Mouse (Mus musculus) MEL (cell line): ENCODE data around the gene Gm20388. TPM values are rescaled to one million over a fixed set of nuclear protein-coding genes. Genes with fewer than 3 reads are reported as not detected.

Source experiments
- DNase-seq: peaks from one replicate; pipeline ENCODE4 v3.0.0; 2011; ENCODE audit warnings: low read depth, low spot score
- H3K27ac ChIP-seq: 2 replicates; pipeline ENCODE4 v1.5.1; 2012; ENCODE audit warnings: low read depth, mild to moderate bottlenecking, control low read depth, low read length, moderate library complexity; ENCODE audit not compliant: control insufficient read depth
- H3K27me3 ChIP-seq, 2 experiments: fragments of 150-350 bp in 1 of 2; sonication (generic) in 1 of 2; 2 replicates each; pipeline ENCODE4 v1.6.1; 2012; ENCODE audit warnings: low read length in 2 of 2, mild to moderate bottlenecking in 2 of 2, improper control_type of control experiment in 1 of 2, moderate library complexity in 1 of 2; ENCODE audit not compliant: insufficient read depth in 2 of 2, control insufficient read depth in 1 of 2
- H3K36me3 ChIP-seq, 2 experiments: 2 replicates each; pipeline ENCODE4 v1.6.1; 2012 to 2014; ENCODE audit warnings: low read length in 2 of 2, improper control_type of control experiment in 1 of 2, inconsistent platforms in 1 of 2, mild to moderate bottlenecking in 1 of 2; ENCODE audit not compliant: insufficient read depth in 2 of 2, control insufficient read depth in 1 of 2
- H3K4me1 ChIP-seq, 2 experiments: fragments of 150-350 bp in 1 of 2; sonication (generic) in 1 of 2; 2 replicates each; pipeline ENCODE4 v1.6.1; 2012; ENCODE audit warnings: low read length in 2 of 2, improper control_type of control experiment in 1 of 2, mild to moderate bottlenecking in 1 of 2; ENCODE audit not compliant: insufficient read depth in 2 of 2, control insufficient read depth in 1 of 2
- H3K4me3 ChIP-seq, 2 experiments: fragments of 150-350 bp in 1 of 2; sonication (generic) in 1 of 2; 2 replicates each; pipeline ENCODE4 v1.5.1; 2012; ENCODE audit warnings: low read depth in 2 of 2, low read length in 2 of 2, mild to moderate bottlenecking in 2 of 2, moderate library complexity in 2 of 2, control low read depth in 1 of 2, improper control_type of control experiment in 1 of 2; ENCODE audit not compliant: control insufficient read depth in 1 of 2, insufficient read depth in 1 of 2
- H3K79me2 ChIP-seq: 2 replicates; pipeline ENCODE4 v1.6.1; 2012; ENCODE audit warnings: mild to moderate bottlenecking, low read length, moderate library complexity; ENCODE audit not compliant: control insufficient read depth, poor library complexity, insufficient read depth
- H3K9ac ChIP-seq: 2 replicates; pipeline ENCODE4 v1.6.1; 2012; ENCODE audit warnings: low read depth, mild to moderate bottlenecking, control low read depth, low read length, moderate library complexity; ENCODE audit not compliant: control insufficient read depth, poor library complexity, severe bottlenecking
- H3K9me3 ChIP-seq: fragments of 150-350 bp; sonication (generic); replicated peaks from 2 replicates; pipeline ENCODE4 v1.6.1; 2012; ENCODE audit warnings: mild to moderate bottlenecking, low read length, improper control_type of control experiment, moderate library complexity; ENCODE audit not compliant: insufficient read depth
- CHD2 ChIP-seq: IDR thresholded peaks from 2 replicates; pipeline ENCODE4 v1.6.1; 2011; ENCODE audit warnings: low read length, improper control_type of control experiment
- CTCF ChIP-seq, 3 experiments: IDR thresholded peaks in 2 of 3; conservative IDR thresholded peaks in 1 of 3; 2 replicates each; pipeline ENCODE4 v1.5.1; 2011 to 2012; ENCODE audit warnings: low read length in 3 of 3, low read depth in 2 of 3, mild to moderate bottlenecking in 2 of 3, improper control_type of control experiment in 1 of 3, inconsistent platforms in 1 of 3, mixed read lengths in 1 of 3, moderate library complexity in 1 of 3; ENCODE audit not compliant: control insufficient read depth in 1 of 3, insufficient read depth in 1 of 3, poor library complexity in 1 of 3, severe bottlenecking in 1 of 3
- GABPA ChIP-seq: IDR thresholded peaks from 2 replicates; pipeline ENCODE4 v1.6.1; 2012; ENCODE audit warnings: low read depth, mild to moderate bottlenecking, inconsistent platforms, low read length, improper control_type of control experiment, moderate library complexity
- GATA1 ChIP-seq: IDR thresholded peaks from 2 replicates; pipeline ENCODE4 v1.6.1; 2011; ENCODE audit warnings: low read depth, low read length, improper control_type of control experiment
- HCFC1 ChIP-seq: IDR thresholded peaks from 2 replicates; pipeline ENCODE4 v1.6.1; 2012; ENCODE audit warnings: low read depth, mild to moderate bottlenecking, inconsistent platforms, low read length, improper control_type of control experiment, moderate library complexity
- MAFK ChIP-seq: IDR thresholded peaks from 2 replicates; pipeline ENCODE4 v1.6.1; 2011; ENCODE audit warnings: low read depth, mild to moderate bottlenecking, low read length, improper control_type of control experiment, borderline replicate concordance
- MEF2A ChIP-seq: IDR thresholded peaks from 2 replicates; pipeline ENCODE4 v1.6.1; 2014; ENCODE audit warnings: low read depth, mild to moderate bottlenecking, inconsistent platforms, low read length, improper control_type of control experiment; ENCODE audit not compliant: poor library complexity, insufficient replicate concordance, severe bottlenecking; ENCODE audit errors: extremely low read depth
- NRF1 ChIP-seq: IDR thresholded peaks from 2 replicates; pipeline ENCODE4 v1.6.1; 2014; ENCODE audit warnings: low read depth, mild to moderate bottlenecking, inconsistent platforms, low read length, improper control_type of control experiment, moderate library complexity; ENCODE audit not compliant: poor library complexity, insufficient read depth, severe bottlenecking
- POLR2A ChIP-seq, 2 experiments: IDR thresholded peaks; 2 replicates each; pipeline ENCODE4 v1.6.1; 2011 to 2012; ENCODE audit warnings: low read length in 2 of 2, mild to moderate bottlenecking in 2 of 2, control low read depth in 1 of 2, improper control_type of control experiment in 1 of 2, low read depth in 1 of 2, moderate library complexity in 1 of 2; ENCODE audit not compliant: control insufficient read depth in 1 of 2, insufficient read depth in 1 of 2, poor library complexity in 1 of 2
- POLR2AphosphoS2 ChIP-seq: IDR thresholded peaks from 2 replicates; pipeline ENCODE4 v1.6.1; 2011; ENCODE audit warnings: low read length, improper control_type of control experiment
- POLR2AphosphoS5 ChIP-seq: IDR thresholded peaks from 2 replicates; pipeline ENCODE4 v1.6.1; 2012; ENCODE audit warnings: low read depth, borderline replicate concordance, mild to moderate bottlenecking, inconsistent platforms, low read length, moderate library complexity, mixed read lengths
- SMC3 ChIP-seq: IDR thresholded peaks from 2 replicates; pipeline ENCODE4 v1.6.1; 2011; ENCODE audit warnings: low read depth, low read length, improper control_type of control experiment
- TBP ChIP-seq: IDR thresholded peaks from 2 replicates; pipeline ENCODE4 v1.8.0; 2011; ENCODE audit warnings: low read depth, low read length, improper control_type of control experiment
- TCF12 ChIP-seq: IDR thresholded peaks from 2 replicates; pipeline ENCODE4 v1.6.1; 2014; ENCODE audit warnings: low read depth, mild to moderate bottlenecking, inconsistent platforms, low read length, improper control_type of control experiment, moderate library complexity
- UBTF ChIP-seq: IDR thresholded peaks from 2 replicates; pipeline ENCODE4 v1.6.1; 2012; ENCODE audit warnings: low read depth, mild to moderate bottlenecking, inconsistent platforms, low read length, improper control_type of control experiment, moderate library complexity, borderline replicate concordance; ENCODE audit not compliant: insufficient read depth
- USF1 ChIP-seq: IDR thresholded peaks from 2 replicates; pipeline ENCODE4 v1.6.1; 2014; ENCODE audit warnings: low read depth, mild to moderate bottlenecking, inconsistent platforms, low read length, improper control_type of control experiment, moderate library complexity
- ZC3H11A ChIP-seq: IDR thresholded peaks from 2 replicates; pipeline ENCODE4 v1.6.1; 2012; ENCODE audit warnings: low read depth, mild to moderate bottlenecking, inconsistent platforms, low read length, improper control_type of control experiment
- ZNF384 ChIP-seq: IDR thresholded peaks from 2 replicates; pipeline ENCODE4 v1.6.1; 2012; ENCODE audit warnings: low read depth, mild to moderate bottlenecking, inconsistent platforms, low read length, improper control_type of control experiment
- polyA plus RNA-seq, 2 experiments: library from polyadenylated mRNA; stranded (reverse) in 1 of 2; unstranded in 1 of 2; fragments of >175 nt in 1 of 2; fragments of >200 nt in 1 of 2; gene quantifications; 2 replicates each; pipeline versions ENCODE4 v1.2.1 to v1.2.4; 2012; ENCODE audit warnings: low replicate concordance in 2 of 2, low read depth in 1 of 2; ENCODE audit not compliant: insufficient read length in 2 of 2, insufficient read depth in 1 of 2, missing spikeins in 1 of 2
- total RNA-seq: library from RNA; depleted of rRNA; stranded (reverse); fragments of 300-350 nt; gene quantifications from 2 replicates; pipeline ENCODE4 v1.2.3, GENCODE M21; 2012

Gene Gm20388
- total and polyA plus RNA-seq, 3 experiments = 11.1 to 17.8 TPM; not detected in 1

DNA sequence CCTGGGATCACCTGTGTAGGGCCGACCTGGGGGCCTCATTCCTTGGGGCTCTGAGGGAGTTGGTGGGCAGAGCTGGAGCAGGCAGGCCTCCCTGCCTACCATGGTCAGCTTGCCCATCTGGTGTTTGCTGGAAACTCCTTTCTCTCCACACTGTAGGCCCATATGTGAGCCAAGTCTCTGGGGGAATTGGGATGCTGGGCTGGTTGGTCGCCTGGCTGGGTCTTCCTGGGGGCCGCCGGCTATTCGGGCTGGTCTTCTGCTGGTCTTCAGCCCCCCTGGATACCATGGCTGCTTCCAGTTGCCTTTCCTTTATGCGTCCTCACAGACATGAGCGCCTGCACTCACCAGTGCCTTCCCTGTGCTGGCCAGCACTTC lies 610.9 kb downstream of the Gm20388 start:
- peaks cover 5 to 22% of the 10 kb centered on the region in 2 experiments for H3K36me3 ChIP-seq

DNA sequence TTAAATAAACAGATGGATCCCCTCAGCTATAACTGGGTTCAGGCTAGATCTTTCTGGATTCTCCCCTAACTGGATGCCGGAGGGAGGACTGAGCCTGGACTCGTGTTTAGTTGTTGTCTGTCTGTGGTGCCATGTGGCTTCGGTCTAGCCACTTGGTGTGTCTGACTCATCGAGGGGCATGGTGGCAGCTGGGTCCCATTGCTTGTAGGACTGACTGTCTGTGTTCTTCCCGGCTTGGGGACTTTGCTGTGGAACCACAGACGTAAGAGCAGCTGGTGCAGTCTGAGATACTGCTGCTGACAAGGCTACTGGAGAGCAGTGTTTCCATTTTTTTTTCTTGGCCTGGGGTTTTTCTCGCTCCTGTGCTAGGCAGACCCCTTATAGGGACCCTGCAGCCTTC lies 613.0 kb downstream of the Gm20388 start:
- Histone ChIP-seq H3K27me3 (no peaks in the 10 kb centered on the region), H3K36me3 (peaks cover 5 to 22% of the 10 kb centered on the region in 2 experiments), H3K79me2 (peaks cover 97% of the 10 kb centered on the region), H3K9me3 (no peaks in the 10 kb centered on the region), H3K9ac (no peak overlapping the region), H3K27ac (no peak overlapping the region), H3K4me1 (peaks cover 0 to 32% of the 10 kb centered on the region in 2 experiments; a peak in 3 of 4 replicates), H3K4me3 (no peak overlapping the region)
- TF ChIP-seq GATA1 = no peak
- TF ChIP-seq POLR2AphosphoS5 = no peak
- no peak for TF ChIP-seq TBP
- DNase-seq = no peak

More for the DNA sequence above, 610.9 kb downstream of the Gm20388 start:
- Histone ChIP-seq H3K27ac (no peak overlapping the region), H3K27me3 (no peaks in the 10 kb centered on the region), H3K9me3 (no peaks in the 10 kb centered on the region), H3K4me1 (peaks cover 0 to 32% of the 10 kb centered on the region in 2 experiments; a peak in 3 of 4 replicates), H3K4me3 (no peak overlapping the region), H3K9ac (no peak overlapping the region), H3K79me2 (peaks cover 98% of the 10 kb centered on the region)
- no peak for DNase-seq
- TF ChIP-seq CTCF (IDR thresholded peaks at IDR 0.05 in 2 of 3, conservative IDR thresholded peaks at IDR 0.05 in 1 of 3; ENCODE audit: control insufficient read depth in 1 of 3, insufficient read depth in 1 of 3, low read depth in 2 of 3, low read length in 3 of 3, poor library complexity in 1 of 3, severe bottlenecking in 1 of 3) = no peak
- TF ChIP-seq UBTF = no peak
- no peak for TF ChIP-seq TCF12
- TF ChIP-seq ZC3H11A = no peak
- TF ChIP-seq TBP = no peak
- no peak for TF ChIP-seq NRF1
- no peak for TF ChIP-seq SMC3
- TF ChIP-seq MAFK = no peak
- no peak for TF ChIP-seq POLR2A (IDR thresholded peaks at IDR 0.05; ENCODE audit: control insufficient read depth in 1 of 2, insufficient read depth in 1 of 2, low read depth in 1 of 2, low read length in 2 of 2, poor library complexity in 1 of 2)
- no peak for TF ChIP-seq GABPA
- no peak for TF ChIP-seq ZNF384
- TF ChIP-seq USF1 = no peak
- no peak for TF ChIP-seq CHD2
- TF ChIP-seq MEF2A = no peak
- TF ChIP-seq HCFC1 = no peak
- TF ChIP-seq POLR2AphosphoS2 = no peak
- TF ChIP-seq, all 39 proteins: peak for 0
